14 mouse cellular contexts compared by ENCODE assay signal in genomic region chr12:32921532-32922131, GRCm38 (mm10). TPM values are rescaled to one million over a fixed set of nuclear protein-coding genes. Genes with fewer than 3 reads are reported as not detected.
DNase-seq lines count a peak whose midpoint lies in the region; ATAC-seq and TF ChIP-seq lines count a peak whose summit lies in the region.
"Had no signal": no experiment of that assay in that cellular context is flagged by ENCODE, and none has a peak within 500 bp of the region (broad histone marks: within the 10 kb centered on the region; RNA-seq: fewer than 3 reads in every experiment).

No protein-coding gene starts in this region.

- TF ChIP-seq CTCF in embryonic fibroblast, embryonic 13.5 days (IDR thresholded peaks at IDR 0.05; ENCODE audit: borderline replicate concordance, insufficient read depth, low read length): peak; percentile 9; the same call in 1 of the 2 replicates
- no peak for TF ChIP-seq CTCF in cerebellum, adult 2 months (IDR thresholded peaks at IDR 0.05; ENCODE audit: borderline replicate concordance, insufficient read depth, low read depth, low read length)

- no peaks in the 10 kb centered on the region for H3K36me3 ChIP-seq in hindbrain, embryonic 13.5 days
- no peaks in the 10 kb centered on the region for H3K36me3 ChIP-seq in hindbrain, embryonic 11.5 days (ENCODE audit: control insufficient read depth, insufficient read depth, low read length)
- no peaks in the 10 kb centered on the region for H3K36me3 ChIP-seq in lung, embryonic 15.5 days
- H3K36me3 ChIP-seq: heart, embryonic 10.5 days; liver, embryonic 15.5 days had no signal

- H3K4me1 ChIP-seq in hindbrain, embryonic 13.5 days (replicated peaks): peaks cover 19% of the 10 kb centered on the region
- H3K4me1 ChIP-seq in hindbrain, embryonic 11.5 days (replicated peaks; ENCODE audit: control insufficient read depth, insufficient read depth, low read length): peaks cover under 1% of the 10 kb centered on the region; the same call in 1 of the 2 replicates
- peaks cover 5% of the 10 kb centered on the region; the same call in 1 of the 2 replicates for H3K4me1 ChIP-seq in lung, embryonic 15.5 days
- H3K4me1 ChIP-seq in brown adipose tissue, adult 24 weeks (ENCODE audit: control insufficient read depth, insufficient read depth, insufficient read length, low read length): peaks cover 28% of the 10 kb centered on the region
- no peaks in the 10 kb centered on the region for H3K4me1 ChIP-seq in embryonic fibroblast, embryonic 13.5 days (ENCODE audit: control insufficient read depth, insufficient read depth, low read length)
- H3K4me1 ChIP-seq in cerebellum, adult 2 months (ENCODE audit: control insufficient read depth, insufficient read depth, low read length): peaks cover 7% of the 10 kb centered on the region
- H3K4me1 ChIP-seq: liver, embryonic 15.5 days had no signal

- DNase-seq in hindbrain, embryonic 11.5 days (ENCODE audit: low spot score): no peak
- no peak for DNase-seq in lung, postnatal 14 days
- DNase-seq in cerebellum, adult 2 months: no peak
- DNase-seq in ovary, postnatal 10 days (ENCODE audit: low spot score): no peak
- DNase-seq: cerebellum, postnatal 36 days; right cerebral cortex, postnatal 14 days; thymus, postnatal 14 days had no signal

- no peak overlapping the region for H3K4me3 ChIP-seq in hindbrain, embryonic 13.5 days
- no peak overlapping the region for H3K4me3 ChIP-seq in hindbrain, embryonic 11.5 days (ENCODE audit: low read depth, low read length)
- no peak overlapping the region for H3K4me3 ChIP-seq in lung, embryonic 15.5 days
- no peak overlapping the region for H3K4me3 ChIP-seq in brown adipose tissue, adult 24 weeks (ENCODE audit: insufficient read depth, low read depth, low read length)
- H3K4me3 ChIP-seq in embryonic fibroblast, embryonic 13.5 days (ENCODE audit: insufficient read depth, low read length): no peak overlapping the region
- no peak overlapping the region for H3K4me3 ChIP-seq in cerebellum, adult 2 months (replicated peaks; ENCODE audit: insufficient read depth, low read depth, low read length)
- H3K4me3 ChIP-seq: erythroblast, embryonic 14.5 days; heart, embryonic 10.5 days; liver, embryonic 15.5 days had no signal

- H3K9ac ChIP-seq in hindbrain, embryonic 13.5 days: no peak overlapping the region
- no peak overlapping the region for H3K9ac ChIP-seq in hindbrain, embryonic 11.5 days (ENCODE audit: low read depth, low read length)
- no peak overlapping the region for H3K9ac ChIP-seq in lung, embryonic 15.5 days
- H3K9ac ChIP-seq: liver, embryonic 15.5 days had no signal

- no peaks in the 10 kb centered on the region for H3K9me3 ChIP-seq in hindbrain, embryonic 13.5 days
- no peaks in the 10 kb centered on the region for H3K9me3 ChIP-seq in hindbrain, embryonic 11.5 days (ENCODE audit: control insufficient read depth, low read length)
- no peaks in the 10 kb centered on the region for H3K9me3 ChIP-seq in lung, embryonic 15.5 days
- H3K9me3 ChIP-seq: heart, embryonic 10.5 days; liver, embryonic 15.5 days had no signal

- 94% methylated on average over 7 of the region's 7 CpGs for WGBS in hindbrain, embryonic 13.5 days
- 93% methylated on average over 7 of the region's 7 CpGs for WGBS in hindbrain, embryonic 11.5 days
- WGBS in lung, embryonic 15.5 days: 92% methylated on average over 7 of the region's 7 CpGs
- 98% methylated on average over 7 of the region's 7 CpGs for WGBS in cerebellum, adult 2 months

- no peak overlapping the region for H3K4me2 ChIP-seq in hindbrain, embryonic 13.5 days
- no peak overlapping the region for H3K4me2 ChIP-seq in hindbrain, embryonic 11.5 days (replicated peaks; ENCODE audit: low read depth, low read length)
- no peak overlapping the region for H3K4me2 ChIP-seq in lung, embryonic 15.5 days
- H3K4me2 ChIP-seq: liver, embryonic 15.5 days had no signal

- peak; percentile 37; the same call in 1 of the 2 replicates for ATAC-seq in hindbrain, embryonic 13.5 days (ENCODE audit: low FRiP score)
- ATAC-seq in hindbrain, embryonic 11.5 days (ENCODE audit: low FRiP score): no peak
- 0 out of 2 replicates have a peak, but pooled peaks have one; percentile 49 for ATAC-seq in lung, embryonic 15.5 days (ENCODE audit: borderline replicate concordance, extremely low read depth, low FRiP score, low TSS enrichment)

- TF ChIP-seq POLR2A in embryonic fibroblast, embryonic 13.5 days (IDR thresholded peaks at IDR 0.05; ENCODE audit: low read depth, low read length): no peak
- TF ChIP-seq POLR2A in cerebellum, adult 2 months (IDR thresholded peaks at IDR 0.05; ENCODE audit: borderline replicate concordance, insufficient read depth, low read length): no peak

- no peaks in the 10 kb centered on the region for H3K27me3 ChIP-seq in hindbrain, embryonic 13.5 days
- no peaks in the 10 kb centered on the region for H3K27me3 ChIP-seq in hindbrain, embryonic 11.5 days (ENCODE audit: control insufficient read depth, insufficient read depth, low read length)
- H3K27me3 ChIP-seq in lung, embryonic 15.5 days: no peaks in the 10 kb centered on the region
- H3K27me3 ChIP-seq in cerebellum, adult 2 months (ENCODE audit: control insufficient read depth, insufficient read depth, low read length): no peaks in the 10 kb centered on the region
- H3K27me3 ChIP-seq: liver, embryonic 15.5 days had no signal

- H3K27ac ChIP-seq in hindbrain, embryonic 13.5 days: no peak overlapping the region
- no peak overlapping the region for H3K27ac ChIP-seq in hindbrain, embryonic 11.5 days (ENCODE audit: low read depth, low read length)
- no peak overlapping the region for H3K27ac ChIP-seq in lung, embryonic 15.5 days
- H3K27ac ChIP-seq in brown adipose tissue, adult 24 weeks (replicated peaks; ENCODE audit: low read depth, low read length): peak overlapping the region; percentile 8; the same call in 1 of the 2 replicates
- no peak overlapping the region for H3K27ac ChIP-seq in embryonic fibroblast, embryonic 13.5 days (ENCODE audit: insufficient read depth, low read length)
- no peak overlapping the region for H3K27ac ChIP-seq in cerebellum, adult 2 months (ENCODE audit: insufficient read depth, low read length)
- H3K27ac ChIP-seq: heart, embryonic 10.5 days; liver, embryonic 15.5 days had no signal

RNA-seq across cellular contexts. Expression of gene Sypl, which starts 32.1 kb away (rescaled TPM):
- polyA plus RNA-seq in hindbrain, embryonic 13.5 days (2015; fragmentation: Nextera tagmentation; extraction: Ambion mirVana): 39.2 and 45.3 TPM in 2 replicates
- polyA plus RNA-seq in hindbrain, embryonic 11.5 days (2014; fragmentation: Nextera tagmentation; extraction: Ambion mirVana): 59.5 and 59.8 TPM in 2 replicates
- polyA plus RNA-seq in lung, embryonic 15.5 days (2015; fragmentation: Nextera tagmentation; extraction: Ambion mirVana): 156 and 164 TPM in 2 replicates
- polyA plus RNA-seq in brown adipose tissue, adult 24 weeks (2012; ENCODE audit: insufficient read depth, insufficient read length, missing spikeins): 76.0 and 95.5 TPM in 2 replicates
- polyA plus RNA-seq in embryonic fibroblast, embryonic 13.5 days (2011; ENCODE audit: insufficient read length, low read depth, missing spikeins): 125 and 133 TPM in 2 replicates
- polyA plus RNA-seq in cerebellum, adult 2 months (2012; rRNA removed): 53.6 and 54.7 TPM in 2 replicates
